Mouse (Mus musculus): ENCODE data around the gene Garnl3.

DNA sequence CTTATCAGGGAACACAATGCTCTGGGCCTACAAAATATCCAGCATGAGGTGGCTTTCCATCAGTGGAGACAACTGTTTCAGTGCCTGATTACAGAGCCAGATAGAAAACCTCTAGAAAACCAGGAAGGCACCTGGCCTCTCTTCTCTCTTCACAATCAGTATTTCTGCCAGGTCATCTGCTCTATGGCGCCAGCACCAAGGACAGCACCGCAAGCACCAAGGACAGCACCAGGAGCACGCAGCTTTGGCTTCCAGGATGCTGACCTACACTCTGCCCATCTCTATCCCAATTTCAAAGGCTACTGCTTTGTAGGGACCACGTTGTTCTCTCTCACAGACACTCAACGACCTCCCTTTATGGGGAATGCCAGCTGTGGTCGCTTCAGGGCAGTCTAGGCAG is 113.4 kb downstream of the Garnl3 start:
- TF ChIP-seq CTCF (IDR thresholded peaks at IDR 0.05; ENCODE audit: borderline replicate concordance, extremely low read depth, insufficient read depth, insufficient read length) (no peak), POLR2A (IDR thresholded peaks at IDR 0.05; ENCODE audit: borderline replicate concordance, extremely low read depth, insufficient read depth, insufficient read length, poor library complexity, severe bottlenecking) (no peak)
